Mouse (Mus musculus): Measurements from ENCODE around the gene Thbs2.

- TF ChIP-seq CTCF (IDR thresholded peaks at IDR 0.05; ENCODE audit: low read depth) (no peak), EP300 (optimal IDR thresholded peaks at IDR 0.05) (no peak)
Observed at GRCm38 (mm10) chr17:14628901-14629300, 65.1 kb downstream of the Thbs2 start.

All from stomach, postnatal 0 days (tissue).